Comparison of ENCODE assay signal across 10 mouse cellular contexts in genomic region chr13:48553511-48553910, GRCm38 (mm10). TPM values are rescaled to one million over a fixed set of nuclear protein-coding genes. Genes with fewer than 3 reads are reported as not detected.
DNase-seq lines count a peak whose midpoint lies in the region; ATAC-seq and TF ChIP-seq lines count a peak whose summit lies in the region.
"Had no signal": no experiment of that assay in that cellular context is flagged by ENCODE, and none has a peak within 500 bp of the region (broad histone marks: within the 10 kb centered on the region; RNA-seq: fewer than 3 reads in every experiment).

No protein-coding gene starts in this region.

- no peak overlapping the region for H3K4me2 ChIP-seq in heart, embryonic 12.5 days

- TF ChIP-seq CTCF in brain, embryonic 14.5 days (IDR thresholded peaks at IDR 0.05; ENCODE audit: borderline replicate concordance, extremely low read depth, insufficient read depth, insufficient read length), result no peak

- 44% methylated on average over 5 of the region's 5 CpGs for WGBS in heart, embryonic 12.5 days

- no peak for TF ChIP-seq POLR2A in brain, embryonic 14.5 days (IDR thresholded peaks at IDR 0.05; ENCODE audit: borderline replicate concordance, extremely low read depth, insufficient read depth, insufficient read length, poor library complexity, severe bottlenecking)

- H3K27ac ChIP-seq in heart, embryonic 12.5 days (ENCODE audit: poor library complexity, severe bottlenecking), result peak overlapping the region; percentile 89; the same call in 1 of the 2 replicates

- DNase-seq in heart, adult 18-20 months, result no peak
- DNase-seq in kidney, postnatal 10 days, result peak; percentile 42
- no peak for DNase-seq in kidney, adult 11 months
- DNase-seq in 3T3-L1 (ENCODE audit: low read depth, low spot score), result peak; percentile 62
- peak; percentile 80 for DNase-seq in brain, embryonic 14.5 days (ENCODE audit: low read depth)
- DNase-seq in thymus, postnatal 14 days, result no peak
- DNase-seq: left cerebral cortex, postnatal 4 days; lung, postnatal 10 days had no signal

- no peak overlapping the region for H3K4me3 ChIP-seq in heart, embryonic 12.5 days

- H3K9me3 ChIP-seq in heart, embryonic 12.5 days (replicated peaks), result no peaks in the 10 kb centered on the region

- no peaks in the 10 kb centered on the region for H3K36me3 ChIP-seq in heart, embryonic 12.5 days

- no peak overlapping the region for H3K9ac ChIP-seq in heart, embryonic 12.5 days

- H3K27me3 ChIP-seq in heart, embryonic 12.5 days (replicated peaks), result no peaks in the 10 kb centered on the region

- H3K4me1 ChIP-seq in heart, embryonic 12.5 days (replicated peaks), result peaks cover 29% of the 10 kb centered on the region

- no peak for ATAC-seq in heart, embryonic 12.5 days (ENCODE audit: insufficient number of reproducible peaks, low FRiP score)

RNA-seq across cellular contexts. Expression of gene A830005F24Rik, which starts 40.1 kb away (rescaled TPM):
- 0.75 and 0.76 TPM in 2 replicates for polyA plus RNA-seq in heart, embryonic 12.5 days (2016; fragmentation: Nextera tagmentation; extraction: Ambion mirVana)
- not detected for total RNA-seq in heart, adult 18-20 months (2021)
- 1.5 and 1.8 TPM in 2 replicates for polyA plus RNA-seq in brain, embryonic 14.5 days (2012; rRNA removed)
- polyA plus RNA-seq: large intestine, adult 2 months had no signal

RNA-seq across cellular contexts. Expression of gene Zfp169, which starts 40.3 kb away (rescaled TPM):
- polyA plus RNA-seq in heart, embryonic 12.5 days (2016; fragmentation: Nextera tagmentation; extraction: Ambion mirVana), result 3.8 and 4.1 TPM in 2 replicates
- total RNA-seq in heart, adult 18-20 months (2021), result 1 to 10 TPM; 4.2 to 6.5 TPM
- polyA plus RNA-seq in brain, embryonic 14.5 days (2012; rRNA removed), result 13.1 and 14.8 TPM in 2 replicates

Comparison
In these comparisons a context has a peak if more than half of its experiments do, and no peak if none do; other contexts are left out.
1. DNase-seq: peak in kidney, postnatal 10 days (single experiment), 3T3-L1 (single experiment) and brain, embryonic 14.5 days (single experiment); none in heart, adult 18-20 months (0 of 2), kidney, adult 11 months (single experiment) and thymus, postnatal 14 days (single experiment).